Mouse (Mus musculus): ENCODE results near the gene Ap1ar.

DNA sequence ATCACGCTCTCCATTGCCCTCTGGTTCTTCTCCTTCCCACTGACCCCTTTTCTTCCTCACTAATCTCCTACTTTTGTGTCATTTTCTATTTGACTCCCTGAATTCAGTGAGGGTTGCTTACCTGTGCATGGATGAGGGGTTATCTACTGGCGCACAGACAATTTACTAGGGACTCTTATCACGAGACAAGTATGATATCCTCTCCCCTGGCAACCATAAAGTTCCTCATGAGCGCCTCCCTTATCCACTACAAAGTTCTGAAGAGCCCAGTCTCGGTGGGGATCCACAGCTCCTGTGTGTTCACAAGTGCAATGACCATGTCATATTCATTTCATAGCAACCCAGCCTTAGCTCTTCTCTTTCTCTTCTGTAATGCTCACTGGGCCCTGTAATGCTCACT lies 12.6 kb upstream of the Ap1ar start:
- TF ChIP-seq CTCF (IDR thresholded peaks at IDR 0.05; ENCODE audit: extremely low read depth, insufficient read depth, insufficient read length, insufficient replicate concordance) = no peak
- no peak for TF ChIP-seq POLR2A (IDR thresholded peaks at IDR 0.05; ENCODE audit: low read depth, low read length)

Measured in spleen, adult 2 months (tissue).